Mouse (Mus musculus) ES-Bruce4 (cell line): ENCODE measurements around the gene Gpr63.

ENCODE experiments used
- CTCF ChIP-seq: IDR thresholded peaks from one replicate; pipeline ENCODE4 v1.8.1; 2011; ENCODE audit warnings: low read depth, low read length
- EP300 ChIP-seq: IDR thresholded peaks from 2 replicates; pipeline ENCODE4 v1.6.1; 2011; ENCODE audit warnings: low read depth, low read length; ENCODE audit not compliant: insufficient read depth
- POLR2A ChIP-seq: IDR thresholded peaks from one replicate; pipeline ENCODE4 v1.8.1; 2011; ENCODE audit warnings: low read length; ENCODE audit not compliant: insufficient read depth

- TF ChIP-seq CTCF (no peak), POLR2A (no peak), EP300 (no peak)
Observed at GRCm38 (mm10) chr4:24942728-24943424, 23.3 kb upstream of the Gpr63 start.
